Mouse (Mus musculus) thymus, adult 18-20 months (tissue): Measurements from ENCODE around the gene Cabp4.
"Not testable (repeated sequence)": the region's sequence is repeated elsewhere in the genome, so short reads cannot be mapped to it uniquely, and the experiment has no call there.

Experiments used
- DNase-seq, 2 experiments: peaks; one replicate each; pipeline ENCODE4 v3.0.0; 2022; ENCODE audit warnings: mixed read lengths in 2 of 2

Cabp4 gene

GRCm38 (mm10) chr19:4122411-4123370 is 21.1 kb downstream of the Cabp4 start:
- no peak for DNase-seq

GRCm38 (mm10) chr19:4121896-4122295 is 21.9 kb downstream of the Cabp4 start:
- not testable (repeated sequence) for DNase-seq

GRCm38 (mm10) chr19:4121097-4121805 is 22.6 kb downstream of the Cabp4 start:
- DNase-seq, result peak; percentile 97 to 99

GRCm38 (mm10) chr19:4120496-4120895 is 23.3 kb downstream of the Cabp4 start:
- DNase-seq, result no peak

- DNase-seq, result peak in 1 of 2 experiments; percentile 47
These were observed 23.9 kb downstream of the Cabp4 start for GRCm38 (mm10) chr19:4119716-4120487.

GRCm38 (mm10) chr19:4118350-4118749 is 25.5 kb downstream of the Cabp4 start:
- DNase-seq, result no peak

- DNase-seq, result no peak
These were observed 26.8 kb downstream of the Cabp4 start for GRCm38 (mm10) chr19:4117006-4117405.

GRCm38 (mm10) chr19:4115816-4116215 is 28.0 kb downstream of the Cabp4 start:
- no peak for DNase-seq

GRCm38 (mm10) chr19:4115144-4115543 is 28.7 kb downstream of the Cabp4 start:
- no peak for DNase-seq

- DNase-seq, result no peak
These were observed 29.3 kb downstream of the Cabp4 start for GRCm38 (mm10) chr19:4114551-4114950.

GRCm38 (mm10) chr19:4113806-4114230 is 30.0 kb downstream of the Cabp4 start:
- DNase-seq, result no peak

- no peak for DNase-seq
These were observed 30.5 kb downstream of the Cabp4 start for GRCm38 (mm10) chr19:4113186-4113805.

- no peak for DNase-seq
These were observed 31.5 kb downstream of the Cabp4 start for GRCm38 (mm10) chr19:4112063-4112960.

- no peak for DNase-seq
These were observed 35.3 kb downstream of the Cabp4 start for GRCm38 (mm10) chr19:4108535-4108934.

- no peak for DNase-seq
These were observed 37.2 kb downstream of the Cabp4 start for GRCm38 (mm10) chr19:4106654-4107053.

GRCm38 (mm10) chr19:4104675-4105194 is 39.1 kb downstream of the Cabp4 start:
- no peak for DNase-seq

- DNase-seq, result no peak
These were observed 40.0 kb downstream of the Cabp4 start for GRCm38 (mm10) chr19:4103792-4104191.

GRCm38 (mm10) chr19:4103294-4103693 is 40.5 kb downstream of the Cabp4 start:
- DNase-seq, result no peak

- DNase-seq, result no peak
These were observed 41.2 kb downstream of the Cabp4 start for GRCm38 (mm10) chr19:4102626-4103025.

- DNase-seq, result no peak
These were observed 41.8 kb downstream of the Cabp4 start for GRCm38 (mm10) chr19:4102049-4102448.

GRCm38 (mm10) chr19:4101466-4101865 is 42.4 kb downstream of the Cabp4 start:
- DNase-seq, result no peak
